Mouse (Mus musculus) embryonic facial prominence, embryonic 15.5 days (tissue): Measurements from ENCODE around the gene Herc6. TPM values are rescaled to one million over a fixed set of nuclear protein-coding genes. Genes with fewer than 3 reads are reported as not detected.

ENCODE experiments used
- ATAC-seq: fragments of 200-750 bp; cut with Nextera tagmentation; 2 replicates; pipeline ENCODE4 v1.8.0; 2017; ENCODE audit warnings: low read depth, moderate TSS enrichment; ENCODE audit not compliant: insufficient number of reproducible peaks, low FRiP score, low TSS enrichment
- H3K27ac ChIP-seq: fragments of 300-500 bp; sonication (generic); replicated peaks from 2 replicates; pipeline ENCODE4 v1.5.1; 2015; ENCODE audit warnings: mild to moderate bottlenecking, inconsistent platforms
- H3K27me3 ChIP-seq: fragments of 300-500 bp; sonication (generic); 2 replicates; pipeline ENCODE4 v1.6.1; 2015; ENCODE audit warnings: inconsistent platforms
- H3K36me3 ChIP-seq: fragments of 300-500 bp; sonication (generic); 2 replicates; pipeline ENCODE4 v1.6.1; 2015; ENCODE audit warnings: mild to moderate bottlenecking, inconsistent platforms
- H3K4me1 ChIP-seq: fragments of 300-500 bp; sonication (generic); 2 replicates; pipeline ENCODE4 v1.6.1; 2015; ENCODE audit warnings: inconsistent platforms
- H3K4me2 ChIP-seq: fragments of 300-500 bp; sonication (generic); replicated peaks from 2 replicates; pipeline ENCODE4 v1.6.1; 2015; ENCODE audit warnings: mild to moderate bottlenecking, inconsistent platforms
- H3K4me3 ChIP-seq: fragments of 300-500 bp; sonication (generic); replicated peaks from 2 replicates; pipeline ENCODE4 v1.5.1; 2015; ENCODE audit warnings: mild to moderate bottlenecking, inconsistent platforms
- H3K9ac ChIP-seq: fragments of 300-500 bp; sonication (generic); 2 replicates; pipeline ENCODE4 v1.6.1; 2015; ENCODE audit warnings: inconsistent platforms
- H3K9me3 ChIP-seq: fragments of 300-500 bp; sonication (generic); replicated peaks from 2 replicates; pipeline ENCODE4 v1.6.1; 2016; ENCODE audit warnings: inconsistent platforms
- WGBS: fragments of 180-500 bp; shearing (Covaris S2); methylation state at CpG from one replicate; pipeline ENCODE4 v1.1.7; 2015; 5-methylcytosine and 5-hydroxymethylcytosine counted together
- polyA plus RNA-seq: library from polyadenylated mRNA; unstranded; fragments of >200 nt; fragmentation: Nextera tagmentation; extraction: Ambion mirVana; gene quantifications from 2 replicates; pipeline ENCODE4 v1.2.1, GENCODE M21; 2015

Gene Herc6
- polyA plus RNA-seq, 1 experiment from 2014 or later, result 2.3 TPM

- peak within 1 kb of the TSS; percentile 89 for H3K27ac ChIP-seq
These were observed 110.9 kb downstream of the Herc6 start, which contains the start of gene Pyurf for GRCm38 (mm10) chr6:57691467-57692261. Gene Pyurf, minus strand, starts transcription at chr6:57692078.

GRCm38 (mm10) chr6:57693116-57693515 is 112.3 kb downstream of the Herc6 start:
- 89% methylated on average over 3 of the region's 3 CpGs for WGBS
- ATAC-seq, result no peak
- H3K36me3 ChIP-seq, result 0 out of 2 replicates have a peak, but pooled peaks cover 4% of the 10 kb centered on the region
- no peak overlapping the region for H3K4me2 ChIP-seq
- H3K4me3 ChIP-seq, result no peak overlapping the region
- no peaks in the 10 kb centered on the region; the same call in 1 of the 2 replicates for H3K4me1 ChIP-seq
- H3K27me3 ChIP-seq, result no peaks in the 10 kb centered on the region
- H3K9me3 ChIP-seq, result no peaks in the 10 kb centered on the region
- H3K27ac ChIP-seq, result no peak overlapping the region
- no peak overlapping the region for H3K9ac ChIP-seq

More at GRCm38 (mm10) chr6:57691467-57692261, 110.9 kb downstream of the Herc6 start, which contains the start of gene Pyurf:
- H3K4me1 ChIP-seq, result no peaks in the 10 kb centered on the region; the same call in 1 of the 2 replicates
- H3K4me3 ChIP-seq, result peak within 1 kb of the TSS; percentile 80
- peak within 1 kb of the TSS; percentile 60 for H3K9ac ChIP-seq
- no peaks in the 10 kb centered on the region for H3K9me3 ChIP-seq
- H3K27me3 ChIP-seq, result no peaks in the 10 kb centered on the region
- peak within 1 kb of the TSS; percentile 62 for H3K4me2 ChIP-seq
- ATAC-seq, result peak; percentile 97
- 0 out of 2 replicates have a peak, but pooled peaks cover 4% of the 10 kb centered on the region for H3K36me3 ChIP-seq
- WGBS, result under 1% methylated on average over 52 of the region's 52 CpGs

GRCm38 (mm10) chr6:57701686-57702085 is 120.9 kb downstream of the Herc6 start:
- H3K9ac ChIP-seq, result no peak overlapping the region
- no peak for ATAC-seq
- H3K36me3 ChIP-seq, result no peaks in the 10 kb centered on the region
- H3K27me3 ChIP-seq, result no peaks in the 10 kb centered on the region
- no peaks in the 10 kb centered on the region for H3K9me3 ChIP-seq
- 52% methylated on average over 4 of the region's 4 CpGs for WGBS
- H3K27ac ChIP-seq, result no peak overlapping the region
- H3K4me1 ChIP-seq, result peaks cover 8% of the 10 kb centered on the region
- H3K4me2 ChIP-seq, result 0 out of 2 replicates have a peak overlapping the region, but pooled peaks have one; percentile 65
- H3K4me3 ChIP-seq, result peak overlapping the region; percentile 61

- Histone ChIP-seq H3K27ac (peak within 1 kb of the TSS; percentile 96), H3K27me3 (no peaks in the 10 kb centered on the region), H3K36me3 (no peaks in the 10 kb centered on the region), H3K4me1 (peaks cover 8% of the 10 kb centered on the region), H3K9me3 (no peaks in the 10 kb centered on the region), H3K4me2 (peak within 1 kb of the TSS; percentile 65), H3K4me3 (peak within 1 kb of the TSS; percentile 61), H3K9ac (peak within 1 kb of the TSS; percentile 77)
- ATAC-seq, result no peak
- WGBS, result 0% methylated on average over 10 of the region's 10 CpGs
These were observed 121.6 kb downstream of the Herc6 start, which contains the start of gene Lancl2 for GRCm38 (mm10) chr6:57702376-57702742. Gene Lancl2, plus strand, starts transcription at chr6:57702540.

- peak overlapping the region; percentile 61 for H3K4me3 ChIP-seq
- ATAC-seq, result peak; percentile 99
- peaks cover 8% of the 10 kb centered on the region for H3K4me1 ChIP-seq
- peak overlapping the region; percentile 96 for H3K27ac ChIP-seq
- H3K4me2 ChIP-seq, result peak overlapping the region; percentile 65
- H3K36me3 ChIP-seq, result no peaks in the 10 kb centered on the region
- no peaks in the 10 kb centered on the region for H3K27me3 ChIP-seq
- H3K9ac ChIP-seq, result peak overlapping the region; percentile 77
- H3K9me3 ChIP-seq, result no peaks in the 10 kb centered on the region
- WGBS, result 0% methylated on average over 59 of the region's 59 CpGs
These were observed 122.1 kb downstream of the Herc6 start for GRCm38 (mm10) chr6:57702743-57703499.

GRCm38 (mm10) chr6:57703703-57704102 is 122.9 kb downstream of the Herc6 start:
- Histone ChIP-seq H3K27me3 (no peaks in the 10 kb centered on the region), H3K36me3 (no peaks in the 10 kb centered on the region), H3K4me1 (peaks cover 8% of the 10 kb centered on the region), H3K27ac (peak overlapping the region; percentile 96), H3K4me3 (peak overlapping the region; percentile 61), H3K9ac (peak overlapping the region; percentile 77), H3K4me2 (peak overlapping the region; percentile 65), H3K9me3 (no peaks in the 10 kb centered on the region)
- 18% methylated on average over 2 of the region's 2 CpGs for WGBS
- no peak for ATAC-seq

- WGBS, result 89% methylated on average over 1 of the region's 1 CpGs
- ATAC-seq, result no peak
- H3K36me3 ChIP-seq, result no peaks in the 10 kb centered on the region
These were observed 125.9 kb downstream of the Herc6 start for GRCm38 (mm10) chr6:57706721-57707120.

GRCm38 (mm10) chr6:57711726-57712125 is 130.9 kb downstream of the Herc6 start:
- Histone ChIP-seq H3K27me3 (no peaks in the 10 kb centered on the region), H3K9ac (no peak overlapping the region), H3K4me3 (no peak overlapping the region), H3K27ac (no peak overlapping the region), H3K4me2 (no peak overlapping the region), H3K4me1 (no peaks in the 10 kb centered on the region), H3K36me3 (no peaks in the 10 kb centered on the region), H3K9me3 (no peaks in the 10 kb centered on the region)
- no peak for ATAC-seq
- 14% methylated on average over 1 of the region's 1 CpGs for WGBS

More at GRCm38 (mm10) chr6:57706721-57707120, 125.9 kb downstream of the Herc6 start:
- Histone ChIP-seq H3K9ac (no peak overlapping the region), H3K4me2 (no peak overlapping the region), H3K4me1 (peaks cover 7% of the 10 kb centered on the region), H3K4me3 (no peak overlapping the region), H3K27ac (no peak overlapping the region), H3K27me3 (no peaks in the 10 kb centered on the region), H3K9me3 (no peaks in the 10 kb centered on the region)

Other genes with a start within 250 kb of the Herc6 start
- gene Vmn1r17, start 217.3 kb upstream of the Herc6 start, polyA plus RNA-seq, result not detected in 2 replicates
- not detected in 2 replicates for gene Vmn1r18, start 185.2 kb upstream of the Herc6 start, polyA plus RNA-seq
- not detected in 2 replicates for gene Vmn1r19, start 177.2 kb upstream of the Herc6 start, polyA plus RNA-seq
- 0.20 TPM in 1 of 2 replicates, not detected in the other for gene Vmn1r20, start 152.1 kb upstream of the Herc6 start, polyA plus RNA-seq
- gene Ppm1k, start 45.5 kb upstream of the Herc6 start, polyA plus RNA-seq, result 3.6 and 5.0 TPM in 2 replicates
- gene Pyurf, start 111.1 kb downstream of the Herc6 start, polyA plus RNA-seq, result 12.1 and 12.3 TPM in 2 replicates
- gene Lancl2, start 121.5 kb downstream of the Herc6 start, polyA plus RNA-seq, result 23.9 and 25.7 TPM in 2 replicates
- gene Vopp1, start 244.2 kb downstream of the Herc6 start, polyA plus RNA-seq, result 39.7 and 42.4 TPM in 2 replicates